Mouse (Mus musculus) cerebellum, adult 9-11 months (tissue): ENCODE measurements around the gene Prpf8.

Source experiments
- DNase-seq: peaks from one replicate; pipeline ENCODE4 v3.0.0; 2022

The Prpf8 gene

GRCm38 (mm10) chr11:75460103-75460843, 26.3 kb upstream of the Prpf8 start:
- DNase-seq = peak; percentile 93

- DNase-seq = peak; percentile 100
Observed at GRCm38 (mm10) chr11:75460844-75461742, 25.5 kb upstream of the Prpf8 start, which contains the start of gene Tlcd2. Tlcd2 (plus strand) TSS chr11:75461715.

- no peak for DNase-seq
Observed at GRCm38 (mm10) chr11:75461743-75462252, 24.8 kb upstream of the Prpf8 start.

GRCm38 (mm10) chr11:75462253-75462783, 24.3 kb upstream of the Prpf8 start:
- peak; percentile 84 for DNase-seq

- DNase-seq = peak; percentile 78
Observed at GRCm38 (mm10) chr11:75462865-75463336, 23.7 kb upstream of the Prpf8 start.

- peak; percentile 33 for DNase-seq
Observed at GRCm38 (mm10) chr11:75463624-75464023, 23.0 kb upstream of the Prpf8 start.

GRCm38 (mm10) chr11:75464417-75464816, 22.2 kb upstream of the Prpf8 start:
- no peak for DNase-seq

- DNase-seq = no peak
Observed at GRCm38 (mm10) chr11:75465051-75465450, 21.6 kb upstream of the Prpf8 start.

GRCm38 (mm10) chr11:75466731-75467505, 19.7 kb upstream of the Prpf8 start:
- no peak for DNase-seq

- peak; percentile 21 for DNase-seq
Observed at GRCm38 (mm10) chr11:75467512-75468215, 19.0 kb upstream of the Prpf8 start.

- DNase-seq = no peak
Observed at GRCm38 (mm10) chr11:75468410-75468809, 18.2 kb upstream of the Prpf8 start.

GRCm38 (mm10) chr11:75469261-75469660, 17.4 kb upstream of the Prpf8 start:
- no peak for DNase-seq

- DNase-seq = no peak
Observed at GRCm38 (mm10) chr11:75470675-75471074, 15.9 kb upstream of the Prpf8 start.

- DNase-seq = no peak
Observed at GRCm38 (mm10) chr11:75472469-75473081, 14.0 kb upstream of the Prpf8 start.

- no peak for DNase-seq
Observed at GRCm38 (mm10) chr11:75473376-75473775, 13.2 kb upstream of the Prpf8 start.

GRCm38 (mm10) chr11:75486192-75486591, 424 bp upstream of the Prpf8 start:
- DNase-seq = no peak

GRCm38 (mm10) chr11:75487496-75487895, 880 bp downstream of the Prpf8 start:
- DNase-seq = no peak

- no peak for DNase-seq
Observed at GRCm38 (mm10) chr11:75494296-75495049, 7.9 kb downstream of the Prpf8 start.

- DNase-seq = no peak
Observed at GRCm38 (mm10) chr11:75498126-75498525, 11.5 kb downstream of the Prpf8 start.

- peak; percentile 22 for DNase-seq
Observed at GRCm38 (mm10) chr11:75508162-75508561, 21.5 kb downstream of the Prpf8 start.
